Mouse (Mus musculus) layer of hippocampus, postnatal 36 days (tissue): ENCODE measurements around the gene Klf17. TPM values are rescaled to one million over a fixed set of nuclear protein-coding genes. Genes with fewer than 3 reads are reported as not detected.
"Not testable (repeated sequence)": the region's sequence is repeated elsewhere in the genome, so short reads cannot be mapped to it uniquely, and the experiment has no call there.

ENCODE experiments used
- DNase-seq, 2 experiments: peaks; one replicate each; pipeline ENCODE4 v3.0.0; 2022
- total RNA-seq, 2 experiments: library from RNA; stranded (reverse); gene quantifications; 2 replicates each; pipeline ENCODE4 v1.2.3; 2021

The Klf17 gene
- not detected for total RNA-seq

DNA sequence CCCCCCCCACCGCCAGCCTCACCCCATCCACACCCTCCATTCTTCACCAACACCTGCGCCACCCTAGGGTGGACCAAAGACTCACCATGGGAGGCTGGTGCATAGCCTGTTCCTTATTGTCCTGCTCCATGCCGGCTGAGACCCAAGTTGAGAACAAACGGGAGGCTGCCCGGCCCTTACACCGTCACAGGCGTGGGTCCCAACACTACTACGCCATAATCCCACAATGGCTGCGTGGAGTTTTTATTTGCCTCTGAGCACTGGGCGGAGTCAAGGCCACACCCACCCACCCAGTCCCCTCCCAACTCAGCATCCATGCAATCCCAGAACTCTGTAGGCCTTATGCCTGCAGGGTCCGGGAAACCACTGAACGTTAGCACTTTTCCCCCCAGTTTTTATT lies at the start of gene Klf17:
Klf17 (minus strand) TSS at position 233 of the 400 bp plus-strand sequence.
- DNase-seq, result no peak

DNA sequence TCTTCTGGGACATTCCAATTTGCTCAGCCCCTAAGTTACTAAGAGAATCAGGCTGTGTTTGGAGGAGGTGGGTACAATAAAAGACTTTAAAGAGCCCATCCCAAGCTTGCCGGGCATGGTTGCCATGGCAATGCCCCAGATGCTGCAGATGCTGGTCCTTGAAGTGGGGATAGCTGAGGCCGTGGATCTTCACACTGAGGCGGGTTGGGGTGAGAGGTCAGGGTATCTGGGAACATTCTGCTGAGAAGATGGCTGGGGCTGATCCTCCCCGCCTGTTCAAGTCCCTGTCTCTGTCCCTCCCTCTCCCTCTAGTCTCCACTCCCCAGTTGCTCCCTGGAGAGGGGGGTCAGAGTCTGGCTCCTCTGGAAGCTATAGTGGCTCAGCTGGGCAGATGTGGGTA lies 48.9 kb upstream of the Klf17 start:
- DNase-seq, result no peak

DNA sequence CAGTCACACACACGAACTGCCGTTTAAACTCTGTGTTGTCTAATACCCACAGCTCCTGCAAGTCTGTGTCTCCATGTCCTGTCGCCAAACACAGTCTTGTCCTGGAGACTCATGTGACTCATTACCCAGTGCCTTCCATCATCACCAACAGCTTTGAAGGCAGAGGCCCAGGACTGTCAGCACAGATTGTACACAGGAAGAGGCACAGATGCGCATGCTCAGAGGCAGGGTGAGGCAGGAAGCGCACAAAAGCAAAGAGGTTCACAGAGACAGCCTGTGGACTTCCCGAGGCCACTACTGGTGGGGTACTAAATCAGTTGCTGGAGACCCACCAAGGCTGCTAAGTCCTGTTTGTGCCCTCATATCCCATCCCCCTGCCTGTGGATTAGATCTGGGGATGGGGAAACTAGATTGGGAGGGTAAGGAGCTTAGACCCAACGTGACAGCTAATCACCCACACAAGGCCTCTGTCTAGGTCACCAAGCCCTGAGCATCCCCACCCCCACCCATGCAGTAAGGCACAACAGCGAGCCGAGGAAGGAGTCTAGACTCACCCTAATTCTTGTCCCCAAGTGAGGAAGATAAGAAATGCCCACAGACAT lies 48.2 kb upstream of the Klf17 start:
- peak; percentile 13 to 16 for DNase-seq

- DNase-seq, result no peak
Observed at GRCm38 (mm10) chr4:117810933-117811332, 45.5 kb upstream of the Klf17 start.

- DNase-seq, result no peak
Observed at GRCm38 (mm10) chr4:117806992-117807391, 41.5 kb upstream of the Klf17 start.

- DNase-seq, result no peak
Observed at GRCm38 (mm10) chr4:117799904-117800303, 34.5 kb upstream of the Klf17 start.

DNA sequence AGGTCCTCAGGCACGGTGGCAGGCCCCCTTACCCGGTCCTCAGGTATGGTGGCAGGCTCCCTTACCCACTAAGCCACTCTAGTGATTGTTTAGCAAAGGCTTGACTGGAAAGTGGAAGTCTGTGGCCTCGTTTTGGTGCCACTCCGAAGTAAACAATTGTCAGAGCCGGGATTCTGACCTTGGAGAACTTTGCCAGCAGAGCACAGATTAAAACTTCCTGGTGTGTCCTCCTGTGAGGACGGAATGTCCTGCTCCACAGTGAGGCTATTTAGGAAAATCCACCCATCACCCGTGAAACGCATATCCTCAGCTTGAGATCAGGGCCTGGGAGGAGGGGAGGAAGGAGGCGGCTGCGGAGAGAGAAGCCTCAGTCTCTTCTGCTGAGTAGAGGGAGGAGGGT lies 22.9 kb upstream of the Klf17 start:
- DNase-seq, result no peak

- no peak for DNase-seq
Observed at GRCm38 (mm10) chr4:117786963-117787362, 21.5 kb upstream of the Klf17 start.

DNA sequence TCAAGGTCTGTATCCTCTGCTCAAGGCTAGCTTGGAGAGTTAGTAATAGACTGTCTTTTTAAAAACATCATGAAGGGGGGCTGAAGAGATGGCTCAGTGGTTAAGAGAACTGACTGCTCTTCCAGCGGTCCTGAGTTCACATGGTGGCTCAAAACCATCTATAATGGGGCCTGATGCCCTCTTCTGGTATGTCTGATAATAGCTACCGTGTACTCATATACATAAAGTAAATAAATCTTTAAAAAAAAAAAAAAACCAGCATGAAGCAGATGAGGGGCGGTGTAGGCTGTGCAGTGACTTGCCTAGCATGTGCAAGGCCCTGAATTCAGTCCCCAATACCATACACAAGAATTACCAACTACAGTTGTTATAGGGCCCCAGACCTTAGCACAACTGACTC lies 17.5 kb upstream of the Klf17 start:
- no peak for DNase-seq

- DNase-seq, result no peak
Observed at GRCm38 (mm10) chr4:117772960-117773359, 7.5 kb upstream of the Klf17 start.

DNA sequence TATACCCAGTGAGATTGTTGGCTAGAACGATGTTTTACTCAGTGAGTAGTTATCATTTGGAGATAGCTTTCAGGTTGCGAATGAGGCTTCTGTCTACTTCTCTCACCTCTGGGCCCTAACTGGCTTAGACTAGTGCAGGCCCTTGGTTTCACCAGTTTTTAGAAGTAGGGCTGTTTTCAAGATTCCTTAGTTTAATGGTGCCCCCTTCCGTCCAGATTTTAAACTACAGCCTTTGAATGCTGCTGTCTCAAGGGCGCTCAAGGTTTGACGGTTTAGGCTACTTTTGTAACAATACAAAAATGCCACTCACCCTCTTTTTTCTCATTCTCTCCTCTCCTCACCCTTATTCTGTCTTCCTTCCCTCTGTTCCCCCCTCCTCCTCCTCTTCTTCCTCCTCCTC lies 5.5 kb upstream of the Klf17 start:
- peak; percentile 27 to 58 for DNase-seq

DNA sequence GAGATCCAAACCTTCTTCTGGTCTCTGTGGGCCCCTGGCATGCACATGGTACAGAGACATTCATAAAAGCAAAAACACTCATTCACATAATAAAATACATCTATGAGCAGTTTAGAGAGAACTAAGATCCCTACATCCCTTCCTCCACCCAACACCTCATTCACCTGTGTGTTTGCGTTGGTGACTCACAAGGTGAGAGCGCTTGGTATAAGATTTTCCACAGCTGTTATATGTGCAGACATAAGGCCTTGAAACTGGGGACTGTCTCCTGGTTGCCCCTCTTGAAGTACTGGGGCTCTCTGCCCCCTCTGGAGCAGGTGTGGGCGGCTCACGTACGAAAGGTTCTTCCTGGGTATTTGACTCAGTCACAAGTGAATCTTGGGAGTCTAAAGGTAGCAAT lies 5.3 kb downstream of the Klf17 start:
- DNase-seq, result no peak

GRCm38 (mm10) chr4:117752469-117752868 lies 13.0 kb downstream of the Klf17 start:
- not testable (repeated sequence) for DNase-seq

GRCm38 (mm10) chr4:117737559-117737958 lies 27.9 kb downstream of the Klf17 start:
- DNase-seq, result no peak

GRCm38 (mm10) chr4:117731926-117732325 lies 33.5 kb downstream of the Klf17 start:
- DNase-seq, result no peak

DNA sequence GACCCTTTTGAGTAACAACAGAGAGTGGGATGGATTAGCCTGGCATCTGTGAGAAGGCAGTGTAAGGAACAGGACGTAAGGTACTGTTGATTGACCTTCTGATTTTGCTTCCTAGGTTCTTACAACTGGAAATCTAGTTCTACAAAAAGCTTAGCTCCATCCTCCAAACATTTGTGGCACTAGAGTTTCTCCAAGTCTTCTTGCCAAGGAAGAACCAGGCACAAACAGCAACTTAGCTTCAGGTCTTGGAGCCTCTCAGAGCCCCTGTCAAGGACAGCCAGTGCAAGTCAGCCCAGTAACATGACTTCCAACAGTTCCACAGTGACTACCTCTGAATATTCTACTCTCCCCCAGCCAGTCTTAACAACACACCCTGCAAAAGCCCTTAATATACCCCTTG lies 41.3 kb downstream of the Klf17 start, which contains the start of gene Gm12845:
Gm12845 (plus strand) TSS at position 301 of the 400 bp plus-strand sequence.
- no peak for DNase-seq

DNA sequence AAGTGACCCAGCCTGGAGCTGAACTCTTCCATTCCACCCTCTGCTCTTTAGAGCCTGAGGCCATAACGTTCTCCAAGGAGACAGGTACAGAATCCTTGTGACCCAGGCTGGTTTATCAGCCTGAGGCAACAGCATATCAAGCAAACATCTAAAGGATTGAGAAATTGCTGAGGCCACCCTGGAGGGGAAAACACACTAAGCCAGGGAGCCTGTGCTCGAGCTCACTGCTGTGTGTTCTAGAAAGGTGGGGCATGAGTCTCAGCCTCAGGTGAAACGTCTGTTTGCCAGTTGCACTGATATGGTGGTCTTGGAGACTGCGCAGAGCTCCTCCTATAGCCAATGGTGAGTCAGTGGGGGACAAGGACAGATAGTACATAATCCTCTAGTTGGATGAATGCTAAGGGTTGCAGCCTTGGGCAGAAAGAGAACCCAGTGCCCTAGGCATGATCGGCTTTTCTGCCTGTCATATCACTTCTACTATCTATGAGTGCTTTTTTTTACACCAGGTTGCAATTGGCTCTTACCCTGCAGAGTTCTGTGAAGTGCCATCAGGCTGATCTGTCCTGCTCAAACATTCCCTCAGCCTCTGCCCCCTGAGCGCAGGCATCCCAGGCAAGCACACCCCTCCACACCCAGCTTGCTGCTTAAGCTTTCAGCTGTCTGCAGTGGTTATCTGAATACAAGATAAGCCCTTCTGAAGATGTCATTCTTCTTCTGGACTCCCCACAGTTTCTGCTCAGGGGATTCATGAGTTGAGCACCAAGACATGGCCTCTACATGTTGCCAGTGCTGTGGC lies 51.9 kb downstream of the Klf17 start:
- no peak for DNase-seq

DNA sequence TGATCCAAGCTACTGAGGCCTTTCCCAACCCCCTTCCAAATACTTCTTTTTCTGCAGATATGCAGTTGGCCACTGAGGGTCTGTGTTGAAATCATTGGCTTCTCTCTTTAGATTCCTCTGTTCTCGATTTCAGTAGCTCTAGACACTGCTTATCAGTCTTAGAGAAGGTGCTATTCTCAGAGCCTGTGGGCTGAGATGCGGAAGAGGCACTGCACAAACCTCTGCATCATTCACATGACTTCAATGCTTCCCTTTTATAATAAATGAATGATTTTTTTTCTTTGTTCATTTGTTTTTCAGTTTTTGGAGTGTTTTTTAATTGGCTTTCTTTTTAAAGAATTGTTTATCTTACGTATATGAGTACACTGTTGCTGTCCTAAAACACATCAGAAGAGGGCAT lies 53.1 kb downstream of the Klf17 start:
- no peak for DNase-seq

DNA sequence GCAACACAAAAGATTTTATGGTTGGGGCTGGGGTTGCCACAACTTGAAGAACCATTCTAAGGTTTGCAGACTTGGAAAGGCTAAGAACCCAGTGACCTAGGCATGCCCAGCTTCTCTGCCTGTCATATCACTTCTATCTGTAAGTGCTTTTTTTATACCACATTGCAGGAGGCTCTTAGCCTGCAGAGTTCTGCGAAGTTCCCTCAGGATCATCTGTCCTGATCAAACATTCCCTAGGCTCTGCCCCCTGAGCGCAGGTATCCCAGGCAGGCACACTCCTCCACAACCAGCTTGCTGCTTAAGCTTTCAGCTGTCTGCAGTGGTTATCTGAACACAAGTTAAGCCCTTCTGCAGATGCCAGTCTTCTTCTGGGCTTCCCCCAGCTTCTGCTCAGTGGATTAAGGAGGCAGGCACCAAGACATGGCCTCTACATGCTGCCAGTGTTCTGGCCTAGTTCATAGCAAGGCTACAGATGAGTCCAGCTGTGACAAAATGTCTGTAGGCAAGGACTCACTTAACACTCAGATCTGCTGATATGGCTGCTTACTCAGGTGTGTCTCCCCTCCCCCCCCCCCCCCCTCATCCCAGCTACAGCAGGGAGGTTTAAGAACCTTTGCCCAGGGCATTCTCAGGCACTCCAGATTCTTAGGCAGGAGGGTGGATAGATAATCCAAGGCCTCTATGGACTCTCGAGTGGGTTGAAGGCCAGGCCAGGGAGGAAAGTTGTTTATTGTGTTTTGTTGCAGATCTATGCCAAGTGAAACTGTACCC lies 56.5 kb downstream of the Klf17 start:
- DNase-seq, result no peak
